Mouse (Mus musculus) stomach, embryonic 16.5 days (tissue): ENCODE data around the gene Scn1b. TPM values are rescaled to one million over a fixed set of nuclear protein-coding genes. Genes with fewer than 3 reads are reported as not detected.

Experiments used
- ATAC-seq: fragments of 200-750 bp; cut with Nextera tagmentation; 2 replicates; pipeline ENCODE4 v1.8.0; 2017; ENCODE audit warnings: moderate number of reproducible peaks, moderate TSS enrichment; ENCODE audit not compliant: insufficient read depth, low FRiP score
- H3K27ac ChIP-seq: fragments of 300-500 bp; sonication (generic); 2 replicates; pipeline ENCODE4 v1.5.1; 2014; ENCODE audit warnings: low read length
- H3K27me3 ChIP-seq: fragments of 300-500 bp; sonication (generic); 2 replicates; pipeline ENCODE4 v1.6.1; 2014; ENCODE audit warnings: low read length, control low read depth, mixed read lengths; ENCODE audit not compliant: control insufficient read depth, insufficient read depth
- H3K36me3 ChIP-seq: fragments of 300-500 bp; sonication (generic); 2 replicates; pipeline ENCODE4 v1.6.1; 2014; ENCODE audit warnings: low read length; ENCODE audit not compliant: control insufficient read depth, insufficient read depth
- H3K4me1 ChIP-seq: fragments of 300-500 bp; sonication (generic); 2 replicates; pipeline ENCODE4 v1.6.1; 2014; ENCODE audit warnings: low read length, control low read depth, mixed read lengths; ENCODE audit not compliant: control insufficient read depth, insufficient read depth
- H3K4me2 ChIP-seq: fragments of 300-500 bp; sonication (generic); 2 replicates; pipeline ENCODE4 v1.6.1; 2014; ENCODE audit warnings: low read depth, low read length, mixed read lengths
- H3K4me3 ChIP-seq: fragments of 300-500 bp; sonication (generic); replicated peaks from 2 replicates; pipeline ENCODE4 v1.5.1; 2014; ENCODE audit warnings: mild to moderate bottlenecking, low read length
- H3K9ac ChIP-seq: fragments of 300-500 bp; sonication (generic); 2 replicates; pipeline ENCODE4 v1.6.1; 2014; ENCODE audit warnings: low read length
- H3K9me3 ChIP-seq: fragments of 300-500 bp; sonication (generic); replicated peaks from 2 replicates; pipeline ENCODE4 v1.6.1; 2016; ENCODE audit warnings: low read length, control low read depth; ENCODE audit not compliant: control insufficient read depth
- WGBS: fragments of 180-500 bp; shearing (Covaris S2); extraction: QIAGEN DNeasy Blood & Tissue Kit; methylation state at CpG from one replicate; pipeline ENCODE4 v1.1.7; 2014; 5-methylcytosine and 5-hydroxymethylcytosine counted together
- polyA plus RNA-seq: library from polyadenylated mRNA; unstranded; fragments of >200 nt; fragmentation: Nextera tagmentation; extraction: Ambion mirVana; gene quantifications from 2 replicates; pipeline ENCODE4 v1.2.1, GENCODE M21; 2015

The Scn1b gene
- polyA plus RNA-seq, 1 experiment from 2014 or later, result 1.4 TPM

GRCm38 (mm10) chr7:31150566-31151300 lies 23.9 kb upstream of the Scn1b start:
- peak overlapping the region; percentile 86 for H3K4me3 ChIP-seq
- peaks cover 44% of the 10 kb centered on the region for H3K4me1 ChIP-seq
- H3K36me3 ChIP-seq, result no peaks in the 10 kb centered on the region
- H3K9me3 ChIP-seq, result no peaks in the 10 kb centered on the region
- H3K4me2 ChIP-seq, result peak overlapping the region; percentile 62
- ATAC-seq, result peak; percentile 87
- H3K27me3 ChIP-seq, result no peaks in the 10 kb centered on the region
- peak overlapping the region; percentile 94 for H3K27ac ChIP-seq
- under 1% methylated on average over 63 of the region's 63 CpGs for WGBS
- H3K9ac ChIP-seq, result peak overlapping the region; percentile 98

GRCm38 (mm10) chr7:31149751-31150565 lies 23.2 kb upstream of the Scn1b start:
- Histone ChIP-seq H3K36me3 (no peaks in the 10 kb centered on the region), H3K27me3 (no peaks in the 10 kb centered on the region), H3K27ac (peak overlapping the region; percentile 94), H3K9ac (peak overlapping the region; percentile 98), H3K4me1 (peaks cover 40% of the 10 kb centered on the region), H3K4me3 (peak overlapping the region; percentile 86), H3K4me2 (peak overlapping the region; percentile 62), H3K9me3 (no peaks in the 10 kb centered on the region)
- ATAC-seq, result no peak
- 5% methylated on average over 20 of the region's 20 CpGs for WGBS

GRCm38 (mm10) chr7:31149271-31149670 lies 22.5 kb upstream of the Scn1b start:
- Histone ChIP-seq H3K4me2 (peak overlapping the region; percentile 62), H3K9ac (peak overlapping the region; percentile 98), H3K4me1 (peaks cover 40% of the 10 kb centered on the region), H3K27me3 (no peaks in the 10 kb centered on the region), H3K36me3 (no peaks in the 10 kb centered on the region), H3K9me3 (no peaks in the 10 kb centered on the region), H3K4me3 (peak overlapping the region; percentile 86), H3K27ac (peak overlapping the region; percentile 72)
- 28% methylated on average over 9 of the region's 9 CpGs for WGBS
- no peak for ATAC-seq

GRCm38 (mm10) chr7:31148756-31149155 lies 22.0 kb upstream of the Scn1b start:
- Histone ChIP-seq H3K27me3 (no peaks in the 10 kb centered on the region), H3K27ac (peak overlapping the region; percentile 72), H3K4me2 (peak overlapping the region; percentile 62), H3K36me3 (no peaks in the 10 kb centered on the region), H3K4me1 (peaks cover 40% of the 10 kb centered on the region), H3K4me3 (peak overlapping the region; percentile 86), H3K9ac (peak overlapping the region; percentile 67), H3K9me3 (no peaks in the 10 kb centered on the region)
- ATAC-seq, result no peak; the same call in 1 of the 2 replicates
- WGBS, result 17% methylated on average over 9 of the region's 9 CpGs

GRCm38 (mm10) chr7:31148086-31148485 lies 21.3 kb upstream of the Scn1b start:
- H3K9me3 ChIP-seq, result no peaks in the 10 kb centered on the region
- peaks cover 4% of the 10 kb centered on the region; the same call in 1 of the 2 replicates for H3K36me3 ChIP-seq
- WGBS, result 67% methylated on average over 3 of the region's 3 CpGs
- H3K4me3 ChIP-seq, result peak overlapping the region; percentile 86; the same call in 1 of the 2 replicates
- no peak for ATAC-seq
- H3K9ac ChIP-seq, result peak overlapping the region; percentile 67
- H3K27me3 ChIP-seq, result no peaks in the 10 kb centered on the region
- H3K4me2 ChIP-seq, result peak overlapping the region; percentile 62; the same call in 1 of the 2 replicates
- peaks cover 40% of the 10 kb centered on the region for H3K4me1 ChIP-seq
- peak overlapping the region; percentile 72 for H3K27ac ChIP-seq

GRCm38 (mm10) chr7:31145596-31146160 lies 18.9 kb upstream of the Scn1b start:
- 22% methylated on average over 12 of the region's 12 CpGs for WGBS
- H3K9me3 ChIP-seq, result no peaks in the 10 kb centered on the region
- H3K4me2 ChIP-seq, result no peak overlapping the region
- peak; percentile 10; the same call in 1 of the 2 replicates for ATAC-seq
- H3K4me3 ChIP-seq, result no peak overlapping the region
- peaks cover 33% of the 10 kb centered on the region for H3K4me1 ChIP-seq
- H3K36me3 ChIP-seq, result peaks cover 22% of the 10 kb centered on the region
- H3K27ac ChIP-seq, result peak overlapping the region; percentile 49
- H3K27me3 ChIP-seq, result no peaks in the 10 kb centered on the region
- H3K9ac ChIP-seq, result 0 out of 2 replicates have a peak overlapping the region, but pooled peaks have one; percentile 31

- H3K4me2 ChIP-seq, result no peak overlapping the region
- H3K4me3 ChIP-seq, result no peak overlapping the region
- H3K4me1 ChIP-seq, result peaks cover 33% of the 10 kb centered on the region
- 95% methylated on average over 16 of the region's 16 CpGs for WGBS
- H3K9ac ChIP-seq, result no peak overlapping the region
- no peak overlapping the region for H3K27ac ChIP-seq
- ATAC-seq, result no peak
- no peaks in the 10 kb centered on the region for H3K27me3 ChIP-seq
- no peaks in the 10 kb centered on the region for H3K9me3 ChIP-seq
- H3K36me3 ChIP-seq, result peaks cover 29% of the 10 kb centered on the region
These were observed 18.1 kb upstream of the Scn1b start for GRCm38 (mm10) chr7:31144886-31145285.

- Histone ChIP-seq H3K4me1 (peaks cover 4% of the 10 kb centered on the region), H3K27me3 (no peaks in the 10 kb centered on the region), H3K4me3 (no peak overlapping the region), H3K9ac (no peak overlapping the region), H3K27ac (no peak overlapping the region), H3K9me3 (no peaks in the 10 kb centered on the region), H3K36me3 (peaks cover 59% of the 10 kb centered on the region), H3K4me2 (no peak overlapping the region)
- 92% methylated on average over 10 of the region's 10 CpGs for WGBS
- ATAC-seq, result no peak
These were observed 14.1 kb upstream of the Scn1b start for GRCm38 (mm10) chr7:31140941-31141340.
